Mouse (Mus musculus): ENCODE measurements around the gene Rsph3b.
"Not testable (repeated sequence)": the region's sequence is repeated elsewhere in the genome, so short reads cannot be mapped to it uniquely, and the experiment has no call there.

Gene Rsph3b

DNA sequence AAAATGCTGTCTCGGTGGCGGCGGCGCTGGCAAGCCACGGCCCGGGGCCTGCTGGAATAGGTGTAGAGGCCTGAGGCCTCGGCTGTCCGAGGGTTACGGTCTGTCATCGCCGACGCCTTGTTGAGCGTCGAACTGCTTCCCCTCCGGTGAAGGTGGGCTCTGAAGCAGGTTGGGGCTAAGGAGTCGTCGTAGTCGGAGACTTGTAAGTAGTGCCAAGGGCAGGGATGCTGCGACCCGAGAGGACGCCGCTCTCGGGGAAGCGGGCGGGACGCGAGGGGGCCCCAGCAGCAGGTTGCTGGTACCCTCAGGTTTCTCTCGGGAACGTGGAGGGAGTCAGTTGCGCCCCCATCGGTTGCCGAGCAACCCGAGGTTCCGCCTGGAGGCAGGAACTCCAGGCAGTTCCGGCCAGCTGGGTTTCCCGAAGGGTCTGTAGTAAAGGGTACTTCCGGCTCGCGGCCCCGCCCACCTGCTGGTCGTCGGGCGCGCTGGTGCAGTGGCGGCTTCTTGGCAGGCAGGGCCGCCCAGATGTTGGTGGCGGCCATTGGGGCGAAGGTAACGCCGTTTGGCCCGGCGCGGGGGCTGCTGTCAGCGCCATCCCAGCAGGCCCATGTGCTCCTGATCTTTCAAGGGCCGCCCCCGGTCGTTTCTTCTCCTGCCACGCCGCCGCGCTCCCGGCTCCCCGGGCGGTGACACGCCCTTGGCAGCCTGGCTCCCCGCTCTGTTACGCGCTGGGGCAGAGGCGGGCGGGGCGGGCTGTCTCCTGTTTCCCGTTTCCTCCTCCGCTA is at the start of gene Rsph3b:
TSS of gene Rsph3b (minus strand) at position 699 of the 785 bp plus-strand sequence.
- peak; percentile 90 for DNase-seq (ENCODE audit: low spot score)

GRCm38 (mm10) chr17:6997778-6998490 is 49.5 kb upstream of the Rsph3b start:
- DNase-seq (ENCODE audit: low spot score), result not testable (repeated sequence)

- DNase-seq (ENCODE audit: low spot score), result not testable (repeated sequence)
Observed at GRCm38 (mm10) chr17:6996826-6997225, 48.3 kb upstream of the Rsph3b start.

DNA sequence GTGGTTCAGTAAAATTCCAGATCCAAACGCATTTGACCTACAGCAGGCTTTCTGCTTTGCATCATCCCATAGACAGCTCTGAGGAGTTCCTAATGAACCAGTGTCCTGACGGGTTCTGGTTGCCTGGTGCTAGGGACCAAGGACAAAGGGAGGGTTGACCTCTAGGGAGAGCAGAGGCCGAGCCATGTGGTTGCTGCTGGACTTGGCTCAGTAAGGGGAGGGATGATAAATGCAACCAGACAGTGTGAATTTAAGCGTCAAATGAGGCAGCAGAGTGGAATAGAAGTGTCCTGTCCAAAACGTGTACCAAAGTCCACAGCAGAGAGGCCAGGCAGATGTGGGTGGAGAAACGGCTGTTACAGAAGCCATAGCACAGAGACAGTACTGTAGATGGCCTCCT is 47.0 kb upstream of the Rsph3b start:
- DNase-seq (ENCODE audit: low spot score), result not testable (repeated sequence)

GRCm38 (mm10) chr17:6986118-6986517 is 37.6 kb upstream of the Rsph3b start:
- DNase-seq (ENCODE audit: low spot score), result not testable (repeated sequence)

DNA sequence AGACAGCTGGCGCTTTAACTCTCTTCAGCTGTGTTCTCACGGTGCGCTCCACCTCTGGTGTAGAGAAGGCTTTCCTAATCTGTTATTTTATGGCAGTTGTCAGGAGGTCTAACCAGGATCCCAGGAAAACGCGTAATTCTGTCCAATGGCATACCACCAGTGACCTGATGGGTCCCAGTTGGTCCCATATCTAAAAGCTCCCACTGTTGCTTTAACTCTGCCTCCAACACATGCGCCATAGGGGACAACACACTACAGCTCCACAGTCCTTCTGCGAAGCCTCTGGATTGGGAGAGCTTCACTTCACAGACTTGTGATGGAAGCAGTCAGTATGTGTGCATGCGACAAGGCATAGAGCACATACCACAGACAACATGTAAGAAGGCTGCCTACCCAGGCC is 31.7 kb upstream of the Rsph3b start:
- DNase-seq (ENCODE audit: low spot score), result not testable (repeated sequence)

DNA sequence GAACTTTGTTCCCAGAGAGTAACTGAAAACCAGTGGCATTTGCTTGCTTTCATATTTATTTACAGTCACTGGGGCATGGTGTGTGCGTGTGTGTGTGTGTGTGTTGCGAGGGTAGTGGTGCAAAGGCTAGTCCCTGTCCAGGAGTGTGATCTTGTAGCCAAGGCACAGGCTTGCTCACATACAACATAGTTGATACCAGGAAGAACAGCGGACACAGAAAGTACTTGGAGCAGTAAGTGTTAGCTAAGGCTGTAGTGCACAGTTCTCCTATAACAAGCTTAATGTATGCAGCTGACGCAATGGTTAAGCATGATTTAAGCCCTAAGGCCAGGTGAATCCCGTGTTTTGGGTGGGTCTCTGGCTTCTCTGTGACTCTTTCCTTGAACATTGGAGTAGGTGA is 30.9 kb upstream of the Rsph3b start:
- DNase-seq (ENCODE audit: low spot score), result peak; percentile 4

DNA sequence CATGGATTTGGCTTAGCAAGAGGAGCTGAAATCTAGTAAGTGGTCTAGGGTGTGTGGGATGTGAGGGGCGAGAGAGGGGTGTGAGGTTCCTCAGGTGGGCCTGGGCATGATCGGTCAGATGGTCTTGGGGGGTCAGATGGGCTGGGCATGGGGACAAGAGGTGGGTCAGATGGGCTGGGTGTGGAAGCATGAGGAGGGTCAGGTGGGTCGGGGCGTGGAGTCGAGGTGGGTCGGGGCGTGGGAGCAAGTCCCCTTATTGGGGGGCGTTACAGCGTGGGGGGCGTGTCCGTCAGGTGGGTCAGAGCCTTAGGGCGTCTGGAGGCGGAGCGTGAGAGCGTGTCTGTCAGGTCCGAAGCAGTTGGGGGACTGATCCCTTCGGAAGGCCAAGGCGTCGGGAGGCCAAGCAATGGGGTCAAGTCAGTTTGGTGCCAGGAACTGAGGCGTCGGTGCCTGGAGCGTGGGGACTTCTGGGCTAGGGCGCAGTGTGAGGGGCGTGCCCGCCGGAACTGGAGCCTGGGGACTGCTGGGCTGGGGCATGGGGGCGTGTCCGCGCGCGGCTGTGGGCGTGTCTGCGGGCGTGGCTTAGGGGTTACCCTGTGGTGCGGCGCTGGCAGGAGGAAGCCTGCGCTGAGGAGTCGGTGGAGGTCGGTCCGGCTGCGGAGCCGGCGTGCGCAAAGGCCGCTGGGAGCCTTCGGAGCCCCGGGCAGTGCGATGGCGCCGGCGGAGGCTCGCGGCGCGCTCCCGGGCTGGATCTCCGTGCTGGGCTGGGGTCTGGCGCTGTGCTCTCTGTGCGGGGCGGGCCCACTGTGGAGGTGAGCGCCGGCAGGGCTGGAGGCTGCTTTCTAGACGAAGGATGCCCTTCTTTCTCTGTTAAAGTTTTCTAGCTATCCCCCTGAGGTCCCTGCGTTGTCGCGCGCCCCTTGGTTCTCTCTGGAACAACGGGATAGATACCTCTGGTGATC is 30.1 kb upstream of the Rsph3b start, which contains the start of gene Gm49721:
TSS of gene Gm49721 (plus strand) at position 618 of the 962 bp plus-strand sequence.
- peak; percentile 31 for DNase-seq (ENCODE audit: low spot score)

GRCm38 (mm10) chr17:6974985-6975384 is 26.5 kb upstream of the Rsph3b start:
- DNase-seq (ENCODE audit: low spot score), result not testable (repeated sequence)

- not testable (repeated sequence) for DNase-seq (ENCODE audit: low spot score)
Observed at GRCm38 (mm10) chr17:6972836-6973396, 24.4 kb upstream of the Rsph3b start.

GRCm38 (mm10) chr17:6971238-6971637 is 22.8 kb upstream of the Rsph3b start:
- DNase-seq (ENCODE audit: low spot score), result not testable (repeated sequence)

- not testable (repeated sequence) for DNase-seq (ENCODE audit: low spot score)
Observed at GRCm38 (mm10) chr17:6970334-6970733, 21.9 kb upstream of the Rsph3b start, which contains the start of gene Rnaset2b. Gene Rnaset2b (plus strand): TSS chr17:6970634.

GRCm38 (mm10) chr17:6967673-6968072 is 19.2 kb upstream of the Rsph3b start:
- not testable (repeated sequence) for DNase-seq (ENCODE audit: low spot score)

DNA sequence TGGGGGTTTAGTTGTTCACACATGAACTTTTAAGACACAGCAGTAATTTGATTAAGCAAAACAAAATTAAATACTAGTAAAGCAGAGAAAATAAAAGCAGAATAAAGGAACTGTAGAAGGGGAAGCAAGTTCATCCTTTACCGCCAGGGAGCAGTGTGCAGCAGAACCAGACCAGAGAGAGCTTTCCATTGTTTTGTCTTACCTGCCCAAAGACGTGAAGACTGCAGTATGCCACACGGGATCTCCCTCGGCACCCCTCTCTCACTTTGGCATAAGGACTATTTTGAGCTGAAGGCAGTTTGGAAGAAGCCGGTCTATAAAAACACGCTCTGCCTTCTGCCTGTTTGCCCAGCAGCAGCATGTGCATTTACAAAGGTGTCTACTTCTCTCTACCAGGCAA is 16.9 kb upstream of the Rsph3b start:
- peak; percentile 8 for DNase-seq (ENCODE audit: low spot score)

- not testable (repeated sequence) for DNase-seq (ENCODE audit: low spot score)
Observed at GRCm38 (mm10) chr17:6962936-6963335, 14.5 kb upstream of the Rsph3b start.

- DNase-seq (ENCODE audit: low spot score), result not testable (repeated sequence)
Observed at GRCm38 (mm10) chr17:6962339-6962738, 13.9 kb upstream of the Rsph3b start.

DNA sequence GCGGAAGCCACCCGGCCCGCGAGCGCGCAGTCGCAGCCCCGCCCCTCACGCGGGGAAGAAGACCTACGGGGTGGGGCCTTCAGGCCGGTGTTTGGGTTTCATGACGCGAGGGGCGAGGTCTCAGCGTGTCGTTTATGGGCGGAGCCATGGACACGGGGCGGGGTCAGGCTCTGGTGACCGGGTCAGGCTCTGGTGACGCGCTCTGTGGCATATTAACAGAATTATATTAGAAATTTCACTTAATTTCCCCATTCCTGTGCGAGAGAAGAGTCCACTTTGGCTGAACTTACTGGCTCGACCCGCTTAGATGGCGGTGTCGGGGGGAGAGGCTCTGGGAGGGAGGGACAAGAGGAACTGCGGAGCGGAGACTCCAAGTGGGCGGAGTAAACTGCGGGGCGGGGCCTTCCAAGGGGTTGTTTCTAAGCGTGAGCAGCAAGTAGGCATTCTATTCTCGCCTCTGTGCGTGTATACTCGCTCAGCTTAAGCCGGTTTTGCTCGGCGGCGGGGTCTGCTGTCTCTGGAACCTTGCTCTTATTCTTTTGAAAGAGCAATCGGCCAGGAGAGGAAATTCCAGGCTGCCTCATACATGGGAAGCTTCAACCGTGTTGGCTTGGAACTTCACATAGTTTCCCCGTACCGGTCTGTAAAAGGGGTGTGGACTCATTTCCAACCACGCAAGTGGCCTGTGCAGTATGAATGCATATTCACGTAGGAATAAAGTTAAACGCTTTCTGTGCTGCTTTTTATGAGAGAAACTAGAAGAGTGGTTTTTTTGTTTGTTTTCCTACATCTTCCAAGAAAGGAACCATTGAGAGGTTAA is 12.9 kb upstream of the Rsph3b start:
- DNase-seq (ENCODE audit: low spot score), result peak; percentile 7

GRCm38 (mm10) chr17:6960776-6961175 is 12.3 kb upstream of the Rsph3b start, which contains the start of gene Tagap1:
Gene Tagap1 (minus strand): TSS chr17:6961156.
- DNase-seq (ENCODE audit: low spot score), result peak; percentile 6

DNA sequence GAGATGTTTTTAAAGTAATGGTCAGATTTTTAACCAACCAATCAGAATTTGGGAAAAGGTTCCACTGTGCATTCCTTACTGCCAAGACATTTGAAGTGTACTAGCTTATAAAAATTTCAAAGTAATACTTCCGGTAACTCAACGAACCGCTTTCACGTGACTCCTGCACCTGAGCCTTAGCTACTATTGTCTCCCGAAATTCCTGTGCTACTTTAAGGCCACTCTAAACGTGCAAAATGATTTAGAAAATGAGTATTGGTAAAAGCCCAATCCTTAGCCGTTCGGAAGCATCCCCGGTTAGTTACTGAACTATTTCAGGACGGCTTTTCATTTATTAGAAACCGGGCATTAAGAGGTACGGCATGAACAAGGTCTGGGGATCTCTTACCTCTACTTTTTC is 11.9 kb upstream of the Rsph3b start:
- DNase-seq (ENCODE audit: low spot score), result peak; percentile 4

DNA sequence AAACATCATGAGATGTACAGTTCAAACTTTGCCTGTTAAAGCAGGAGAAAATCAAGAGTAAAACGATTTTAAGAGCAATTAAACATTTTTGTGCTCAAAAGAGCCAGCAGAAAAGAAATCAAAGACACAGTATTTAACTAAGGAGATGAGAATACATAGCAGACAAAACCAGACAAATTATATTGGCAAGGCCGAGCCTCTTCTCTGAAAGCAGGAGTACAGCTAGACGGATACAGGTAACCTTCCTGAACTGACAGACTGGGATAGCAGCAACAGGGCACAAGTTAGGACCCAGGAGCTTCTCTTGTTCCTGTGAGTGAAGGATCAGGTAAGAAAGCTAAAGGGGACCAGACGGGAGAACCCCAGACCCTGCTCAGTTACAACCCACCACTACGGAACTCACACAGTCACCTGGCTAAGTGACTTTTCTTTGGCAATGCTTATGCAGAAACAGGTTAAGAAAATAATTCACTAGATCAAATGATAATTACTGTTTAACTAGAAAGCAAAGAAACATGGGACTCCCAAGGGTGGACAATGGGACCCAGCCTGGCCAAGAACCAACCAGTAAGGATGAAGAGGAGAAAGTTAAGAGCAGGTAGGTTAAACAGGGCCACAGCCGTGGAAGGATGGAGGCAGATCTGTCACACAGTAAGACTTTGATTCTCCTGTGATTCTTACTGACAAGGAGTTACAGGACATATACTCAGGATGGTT is 11.2 kb upstream of the Rsph3b start:
- not testable (repeated sequence) for DNase-seq (ENCODE audit: low spot score)

Measured in embryo, embryonic 10 days (tissue).